Mouse (Mus musculus) megakaryocyte progenitor cell, adult 5-6 weeks (primary cell): ENCODE measurements around the gene Ccdc3. TPM values are rescaled to one million over a fixed set of nuclear protein-coding genes. Genes with fewer than 3 reads are reported as not detected.

Source experiments
- ATAC-seq: replicated peaks from 2 replicates; pipeline ENCODE4 v1.8.0; 2016; ENCODE audit warnings: mild to moderate bottlenecking, moderate TSS enrichment, inconsistent platforms; ENCODE audit not compliant: poor library complexity
- total RNA-seq, 2 experiments: library from RNA; stranded (forward) in 1 of 2; stranded (reverse) in 1 of 2; fragments of 157-497, 149-512 nt in 1 of 2; fragments of 200-1000 nt in 1 of 2; gene quantifications; 2 replicates each; pipeline versions ENCODE4 v1.2.3 to v1.2.4; 2015 to 2017

Gene Ccdc3
- total RNA-seq, 2 experiments from 2014 or later, result not detected

GRCm38 (mm10) chr2:5160236-5160848, 22.8 kb downstream of the Ccdc3 start:
- no peak for ATAC-seq

- ATAC-seq, result peak; percentile 75
These were observed 23.6 kb downstream of the Ccdc3 start for GRCm38 (mm10) chr2:5161002-5161745.

GRCm38 (mm10) chr2:5161908-5162674, 24.5 kb downstream of the Ccdc3 start:
- no peak for ATAC-seq

- no peak for ATAC-seq
These were observed 25.2 kb downstream of the Ccdc3 start for GRCm38 (mm10) chr2:5162756-5163155.

- ATAC-seq, result no peak
These were observed 28.4 kb downstream of the Ccdc3 start for GRCm38 (mm10) chr2:5165941-5166361.

GRCm38 (mm10) chr2:5166796-5167195, 29.2 kb downstream of the Ccdc3 start:
- ATAC-seq, result no peak

GRCm38 (mm10) chr2:5170815-5171214, 33.2 kb downstream of the Ccdc3 start:
- ATAC-seq, result no peak

- ATAC-seq, result no peak
These were observed 33.9 kb downstream of the Ccdc3 start for GRCm38 (mm10) chr2:5171301-5172000.

GRCm38 (mm10) chr2:5172773-5173172, 35.2 kb downstream of the Ccdc3 start:
- no peak for ATAC-seq

- ATAC-seq, result no peak
These were observed 37.1 kb downstream of the Ccdc3 start for GRCm38 (mm10) chr2:5174716-5175115.

- ATAC-seq, result no peak
These were observed 44.2 kb downstream of the Ccdc3 start for GRCm38 (mm10) chr2:5181462-5182443.

GRCm38 (mm10) chr2:5184166-5184565, 46.6 kb downstream of the Ccdc3 start:
- ATAC-seq, result no peak

- no peak for ATAC-seq
These were observed 48.1 kb downstream of the Ccdc3 start for GRCm38 (mm10) chr2:5185631-5186030.

GRCm38 (mm10) chr2:5192156-5192555, 54.6 kb downstream of the Ccdc3 start:
- no peak for ATAC-seq

GRCm38 (mm10) chr2:5193071-5193470, 55.5 kb downstream of the Ccdc3 start:
- ATAC-seq, result no peak

- ATAC-seq, result no peak
These were observed 57.2 kb downstream of the Ccdc3 start for GRCm38 (mm10) chr2:5194701-5195215.

- no peak for ATAC-seq
These were observed 59.9 kb downstream of the Ccdc3 start for GRCm38 (mm10) chr2:5197486-5197885.

GRCm38 (mm10) chr2:5199289-5199688, 61.7 kb downstream of the Ccdc3 start:
- ATAC-seq, result no peak

GRCm38 (mm10) chr2:5200817-5201364, 63.3 kb downstream of the Ccdc3 start:
- ATAC-seq, result no peak
